In genomic region chr10:127210961-127211405, GRCm38 (mm10) we compare ENCODE assay signal across 8 mouse cellular contexts. TPM values are rescaled to one million over a fixed set of nuclear protein-coding genes. Genes with fewer than 3 reads are reported as not detected.
DNase-seq lines count a peak whose midpoint lies in the region; ATAC-seq and TF ChIP-seq lines count a peak whose summit lies in the region.

No protein-coding gene starts in this region.

- TF ChIP-seq POLR2A in embryonic fibroblast, embryonic 13.5 days (IDR thresholded peaks at IDR 0.05; ENCODE audit: low read depth, low read length): 0 out of 2 replicates have a peak, but pooled peaks have one; percentile 7
- TF ChIP-seq POLR2A in small intestine, adult 2 months (IDR thresholded peaks at IDR 0.05; ENCODE audit: low read depth, low read length): no peak

- H3K9ac ChIP-seq in intestine, embryonic 16.5 days (ENCODE audit: low read depth, low read length): peak overlapping the region; percentile 87
- H3K9ac ChIP-seq in liver, embryonic 16.5 days (ENCODE audit: low read depth, low read length): peak overlapping the region; percentile 97

- no peaks in the 10 kb centered on the region for H3K27me3 ChIP-seq in intestine, embryonic 16.5 days (replicated peaks; ENCODE audit: control insufficient read depth, insufficient read depth, low read length)
- H3K27me3 ChIP-seq in liver, embryonic 16.5 days (ENCODE audit: control insufficient read depth, insufficient read depth, low read depth, low read length): no peaks in the 10 kb centered on the region
- no peaks in the 10 kb centered on the region for H3K27me3 ChIP-seq in small intestine, adult 2 months (ENCODE audit: control insufficient read depth, insufficient read depth, low read length)

- H3K36me3 ChIP-seq in intestine, embryonic 16.5 days (ENCODE audit: control insufficient read depth, insufficient read depth, low read length): peaks cover 6% of the 10 kb centered on the region; the same call in 1 of the 2 replicates
- H3K36me3 ChIP-seq in liver, embryonic 16.5 days (ENCODE audit: control insufficient read depth, insufficient read depth): peaks cover 16% of the 10 kb centered on the region
- H3K36me3 ChIP-seq in small intestine, adult 2 months (ENCODE audit: control insufficient read depth, insufficient read depth, low read length): peaks cover 17% of the 10 kb centered on the region

- no peaks in the 10 kb centered on the region for H3K9me3 ChIP-seq in intestine, embryonic 16.5 days (ENCODE audit: control insufficient read depth, low read length)
- H3K9me3 ChIP-seq in liver, embryonic 16.5 days (replicated peaks; ENCODE audit: control insufficient read depth, low read length): no peaks in the 10 kb centered on the region

- H3K27ac ChIP-seq in embryonic fibroblast, embryonic 13.5 days (ENCODE audit: insufficient read depth, low read length): no peak overlapping the region
- peak overlapping the region; percentile 76 for H3K27ac ChIP-seq in intestine, embryonic 16.5 days (ENCODE audit: low read length)
- peak overlapping the region; percentile 89 for H3K27ac ChIP-seq in liver, embryonic 16.5 days (ENCODE audit: low read length)
- H3K27ac ChIP-seq in small intestine, adult 2 months (ENCODE audit: insufficient read depth, low read depth, low read length): peak overlapping the region; percentile 42

- WGBS in intestine, embryonic 16.5 days: under 1% methylated on average over 25 of the region's 25 CpGs
- WGBS in liver, embryonic 16.5 days (ENCODE audit: insufficient replicate concordance): 1% methylated on average over 25 of the region's 25 CpGs
- WGBS in small intestine, adult 2 months: 1% methylated on average over 25 of the region's 25 CpGs

- TF ChIP-seq CTCF in embryonic fibroblast, embryonic 13.5 days (IDR thresholded peaks at IDR 0.05; ENCODE audit: borderline replicate concordance, insufficient read depth, low read length): no peak
- TF ChIP-seq CTCF in small intestine, adult 2 months (IDR thresholded peaks at IDR 0.05; ENCODE audit: extremely low read depth, insufficient read length, insufficient replicate concordance, low read depth, low read length): peak; percentile 5; the same call in 1 of the 2 replicates

- peak overlapping the region; percentile 84 for H3K4me2 ChIP-seq in intestine, embryonic 16.5 days (ENCODE audit: low read depth, low read length)
- peak overlapping the region; percentile 89 for H3K4me2 ChIP-seq in liver, embryonic 16.5 days (ENCODE audit: low read depth, low read length)

- peak; percentile 70 for ATAC-seq in intestine, embryonic 16.5 days
- peak; percentile 72 for ATAC-seq in liver, embryonic 16.5 days (ENCODE audit: low read depth)

- peak overlapping the region; percentile 82 for H3K4me3 ChIP-seq in embryonic fibroblast, embryonic 13.5 days (ENCODE audit: insufficient read depth, low read length)
- H3K4me3 ChIP-seq in intestine, embryonic 16.5 days (ENCODE audit: low read length): peak overlapping the region; percentile 88
- peak overlapping the region; percentile 96 for H3K4me3 ChIP-seq in liver, embryonic 16.5 days (ENCODE audit: low read depth, low read length)
- H3K4me3 ChIP-seq in small intestine, adult 2 months (ENCODE audit: low read depth, low read length): peak overlapping the region; percentile 94

- peak; percentile 33 for DNase-seq in right cerebral cortex, postnatal 4 days
- DNase-seq in right cerebral cortex, adult 2 months (ENCODE audit: low spot score in 2 of 2): no peak
- DNase-seq in layer of hippocampus, postnatal 10 days (ENCODE audit: low spot score in 2 of 2): no peak
- no peak for DNase-seq in frontal cortex, postnatal 25 days (ENCODE audit: low spot score in 2 of 2)

- H3K4me1 ChIP-seq in embryonic fibroblast, embryonic 13.5 days (ENCODE audit: control insufficient read depth, insufficient read depth, low read length): peaks cover 8% of the 10 kb centered on the region
- peaks cover 13% of the 10 kb centered on the region; the same call in 1 of the 2 replicates for H3K4me1 ChIP-seq in intestine, embryonic 16.5 days (ENCODE audit: control insufficient read depth, insufficient read depth, low read length)
- H3K4me1 ChIP-seq in liver, embryonic 16.5 days (ENCODE audit: control insufficient read depth, low read depth, low read length): peaks cover 41% of the 10 kb centered on the region
- peaks cover 8% of the 10 kb centered on the region; the same call in 1 of the 2 replicates for H3K4me1 ChIP-seq in small intestine, adult 2 months (ENCODE audit: control insufficient read depth, insufficient read depth, insufficient read length, low read length)

RNA-seq across cellular contexts. Expression of gene Pip4k2c, which starts 0.4 kb away (rescaled TPM):
- 24.3 and 25.2 TPM in 2 replicates for polyA plus RNA-seq in embryonic fibroblast, embryonic 13.5 days (2011; ENCODE audit: insufficient read length, low read depth, missing spikeins)
- polyA plus RNA-seq in intestine, embryonic 16.5 days (2015; fragmentation: Nextera tagmentation; extraction: Ambion mirVana): 40.3 and 44.5 TPM in 2 replicates
- 39.1 and 40.1 TPM in 2 replicates for polyA plus RNA-seq in liver, embryonic 16.5 days (2015; fragmentation: Nextera tagmentation; extraction: Ambion mirVana)
- polyA plus RNA-seq in small intestine, adult 2 months (2012; rRNA removed): 13.8 and 31.4 TPM in 2 replicates
- 10 to 100 TPM; 38.3 to 38.4 TPM for total RNA-seq in layer of hippocampus, postnatal 10 days (2021)

RNA-seq across cellular contexts. Expression of gene Dtx3, which starts 15.5 kb away (rescaled TPM):
- 62.3 and 82.0 TPM in 2 replicates for polyA plus RNA-seq in embryonic fibroblast, embryonic 13.5 days (2011; ENCODE audit: insufficient read length, low read depth, missing spikeins)
- polyA plus RNA-seq in intestine, embryonic 16.5 days (2015; fragmentation: Nextera tagmentation; extraction: Ambion mirVana): 54.4 and 56.9 TPM in 2 replicates
- 13.4 and 14.8 TPM in 2 replicates for polyA plus RNA-seq in liver, embryonic 16.5 days (2015; fragmentation: Nextera tagmentation; extraction: Ambion mirVana)
- polyA plus RNA-seq in small intestine, adult 2 months (2012; rRNA removed): 24.0 and 35.3 TPM in 2 replicates
- total RNA-seq in layer of hippocampus, postnatal 10 days (2021): 100 to 1,000 TPM; 187 to 203 TPM

RNA-seq across cellular contexts. Expression of gene Arhgef25, which starts 21.1 kb away (rescaled TPM):
- polyA plus RNA-seq in embryonic fibroblast, embryonic 13.5 days (2011; ENCODE audit: insufficient read length, low read depth, missing spikeins): 187 TPM in 2 replicates
- polyA plus RNA-seq in intestine, embryonic 16.5 days (2015; fragmentation: Nextera tagmentation; extraction: Ambion mirVana): 44.7 and 46.3 TPM in 2 replicates
- 4.8 and 5.7 TPM in 2 replicates for polyA plus RNA-seq in liver, embryonic 16.5 days (2015; fragmentation: Nextera tagmentation; extraction: Ambion mirVana)
- polyA plus RNA-seq in small intestine, adult 2 months (2012; rRNA removed): 8.8 and 10.4 TPM in 2 replicates
- total RNA-seq in layer of hippocampus, postnatal 10 days (2021): 100 to 1,000 TPM; 125 to 132 TPM

RNA-seq across cellular contexts. Expression of gene Slc26a10, which starts 30.5 kb away (rescaled TPM):
- 2.2 and 2.8 TPM in 2 replicates for polyA plus RNA-seq in embryonic fibroblast, embryonic 13.5 days (2011; ENCODE audit: insufficient read length, low read depth, missing spikeins)
- polyA plus RNA-seq in intestine, embryonic 16.5 days (2015; fragmentation: Nextera tagmentation; extraction: Ambion mirVana): 1.0 and 1.1 TPM in 2 replicates
- polyA plus RNA-seq in liver, embryonic 16.5 days (2015; fragmentation: Nextera tagmentation; extraction: Ambion mirVana): 2.2 and 2.7 TPM in 2 replicates
- 0.56 and 0.85 TPM in 2 replicates for polyA plus RNA-seq in small intestine, adult 2 months (2012; rRNA removed)
- 1 to 10 TPM; 2.0 to 2.6 TPM for total RNA-seq in layer of hippocampus, postnatal 10 days (2021)

RNA-seq across cellular contexts. Expression of gene B4galnt1, which starts 46.0 kb away (rescaled TPM):
- 28.3 and 39.3 TPM in 2 replicates for polyA plus RNA-seq in embryonic fibroblast, embryonic 13.5 days (2011; ENCODE audit: insufficient read length, low read depth, missing spikeins)
- polyA plus RNA-seq in intestine, embryonic 16.5 days (2015; fragmentation: Nextera tagmentation; extraction: Ambion mirVana): 65.6 and 66.7 TPM in 2 replicates
- polyA plus RNA-seq in liver, embryonic 16.5 days (2015; fragmentation: Nextera tagmentation; extraction: Ambion mirVana): 18.7 and 24.3 TPM in 2 replicates
- polyA plus RNA-seq in small intestine, adult 2 months (2012; rRNA removed): 228 and 484 TPM in 2 replicates
- total RNA-seq in layer of hippocampus, postnatal 10 days (2021): 100 to 1,000 TPM; 107 to 116 TPM
